Mouse (Mus musculus): ENCODE measurements around the gene Scn10a. TPM values are rescaled to one million over a fixed set of nuclear protein-coding genes. Genes with fewer than 3 reads are reported as not detected.

The Scn10a gene
- polyA plus RNA-seq, 1 experiment from 2014 or later = 0.80 TPM

- no peak for ATAC-seq (ENCODE audit: low FRiP score)
- Histone ChIP-seq H3K4me1 (no peaks in the 10 kb centered on the region), H3K27me3 (no peaks in the 10 kb centered on the region), H3K36me3 (no peaks in the 10 kb centered on the region), H3K4me2 (replicated peaks) (no peak overlapping the region), H3K9ac (no peak overlapping the region), H3K9me3 (replicated peaks) (no peaks in the 10 kb centered on the region), H3K27ac (no peak overlapping the region), H3K4me3 (no peak overlapping the region)
- 13% methylated on average over 6 of the region's 6 CpGs for WGBS
Measured at GRCm38 (mm10) chr9:119706700-119707099, 12.4 kb downstream of the Scn10a start.

- Histone ChIP-seq H3K4me3 (no peak overlapping the region), H3K9ac (no peak overlapping the region), H3K27ac (no peak overlapping the region), H3K9me3 (replicated peaks) (no peaks in the 10 kb centered on the region), H3K36me3 (no peaks in the 10 kb centered on the region), H3K27me3 (no peaks in the 10 kb centered on the region), H3K4me1 (no peaks in the 10 kb centered on the region), H3K4me2 (replicated peaks) (no peak overlapping the region)
- ATAC-seq (ENCODE audit: low FRiP score) = no peak
- WGBS = 81% methylated on average over 7 of the region's 7 CpGs
Measured at GRCm38 (mm10) chr9:119691505-119691904, 27.6 kb downstream of the Scn10a start.

GRCm38 (mm10) chr9:119691001-119691400 lies 28.1 kb downstream of the Scn10a start:
- Histone ChIP-seq H3K4me2 (replicated peaks) (no peak overlapping the region), H3K36me3 (no peaks in the 10 kb centered on the region), H3K9me3 (replicated peaks) (no peaks in the 10 kb centered on the region), H3K27me3 (no peaks in the 10 kb centered on the region), H3K4me3 (no peak overlapping the region), H3K4me1 (no peaks in the 10 kb centered on the region), H3K27ac (no peak overlapping the region), H3K9ac (no peak overlapping the region)
- no peak for ATAC-seq (ENCODE audit: low FRiP score)
- 77% methylated on average over 8 of the region's 8 CpGs for WGBS

DNA sequence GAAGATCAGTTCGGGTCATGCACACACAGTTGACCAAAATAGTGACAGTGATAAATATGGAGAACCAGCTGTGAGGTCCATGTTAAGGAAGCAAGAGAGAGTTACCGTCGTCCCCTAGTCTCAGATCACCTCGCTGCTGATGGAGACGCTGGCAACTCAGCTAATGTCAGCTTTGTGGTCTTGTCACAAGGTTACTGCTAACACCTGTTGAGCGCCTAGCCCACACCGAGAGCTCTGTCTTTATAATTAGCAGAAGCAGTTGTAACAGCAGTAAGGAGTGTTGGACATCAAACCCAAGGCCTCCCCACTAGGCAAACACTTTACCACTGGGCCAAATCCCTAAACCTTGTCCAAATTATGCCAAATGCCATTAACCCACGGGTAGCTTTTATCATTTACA lies 31.2 kb downstream of the Scn10a start:
- Histone ChIP-seq H3K36me3 (no peaks in the 10 kb centered on the region), H3K4me1 (no peaks in the 10 kb centered on the region), H3K9me3 (replicated peaks) (no peaks in the 10 kb centered on the region), H3K27ac (no peak overlapping the region), H3K4me3 (no peak overlapping the region), H3K4me2 (replicated peaks) (no peak overlapping the region), H3K27me3 (no peaks in the 10 kb centered on the region), H3K9ac (no peak overlapping the region)
- WGBS = 79% methylated on average over 8 of the region's 8 CpGs
- ATAC-seq (ENCODE audit: low FRiP score) = no peak

DNA sequence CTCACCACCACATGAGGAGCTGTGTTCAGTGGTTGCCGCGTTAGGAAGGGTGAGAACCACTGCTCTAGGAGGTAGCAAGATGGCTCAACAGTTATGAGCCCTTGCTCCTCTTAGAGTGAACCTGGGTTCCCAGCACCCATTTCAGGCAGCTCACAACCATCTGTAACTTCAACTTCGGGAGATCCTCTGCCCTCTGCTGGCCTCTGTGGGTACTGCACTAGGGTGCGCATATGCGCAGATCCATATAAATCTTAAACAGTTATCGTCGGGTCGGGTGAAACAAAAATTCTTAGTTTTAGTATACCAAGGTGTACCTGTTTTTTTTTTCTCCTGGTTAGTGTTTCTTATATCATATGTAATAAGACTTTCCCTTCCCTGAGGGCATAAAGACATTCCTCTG lies 32.9 kb downstream of the Scn10a start:
- Histone ChIP-seq H3K36me3 (no peaks in the 10 kb centered on the region), H3K9ac (no peak overlapping the region), H3K27me3 (no peaks in the 10 kb centered on the region), H3K4me3 (no peak overlapping the region), H3K4me2 (replicated peaks) (no peak overlapping the region), H3K9me3 (replicated peaks) (no peaks in the 10 kb centered on the region), H3K27ac (no peak overlapping the region), H3K4me1 (no peaks in the 10 kb centered on the region)
- 92% methylated on average over 8 of the region's 8 CpGs for WGBS
- ATAC-seq (ENCODE audit: low FRiP score) = no peak

- Histone ChIP-seq H3K9me3 (replicated peaks) (no peaks in the 10 kb centered on the region), H3K27me3 (no peaks in the 10 kb centered on the region), H3K4me1 (no peaks in the 10 kb centered on the region), H3K4me2 (replicated peaks) (no peak overlapping the region), H3K4me3 (no peak overlapping the region), H3K36me3 (no peaks in the 10 kb centered on the region), H3K9ac (no peak overlapping the region), H3K27ac (no peak overlapping the region)
- ATAC-seq (ENCODE audit: low FRiP score) = no peak
- 81% methylated on average over 3 of the region's 3 CpGs for WGBS
Measured at GRCm38 (mm10) chr9:119680896-119681295, 38.2 kb downstream of the Scn10a start.

- H3K9me3 ChIP-seq (replicated peaks) = no peaks in the 10 kb centered on the region
- WGBS = 70% methylated on average over 1 of the region's 1 CpGs
- H3K36me3 ChIP-seq = no peaks in the 10 kb centered on the region
- H3K4me3 ChIP-seq = no peak overlapping the region
- H3K9ac ChIP-seq = no peak overlapping the region
- no peak overlapping the region for H3K27ac ChIP-seq
- no peaks in the 10 kb centered on the region for H3K4me1 ChIP-seq
- ATAC-seq (ENCODE audit: low FRiP score) = no peak
- H3K4me2 ChIP-seq (replicated peaks) = no peak overlapping the region
- H3K27me3 ChIP-seq = no peaks in the 10 kb centered on the region
Measured at GRCm38 (mm10) chr9:119664109-119664508, 55.0 kb downstream of the Scn10a start.

DNA sequence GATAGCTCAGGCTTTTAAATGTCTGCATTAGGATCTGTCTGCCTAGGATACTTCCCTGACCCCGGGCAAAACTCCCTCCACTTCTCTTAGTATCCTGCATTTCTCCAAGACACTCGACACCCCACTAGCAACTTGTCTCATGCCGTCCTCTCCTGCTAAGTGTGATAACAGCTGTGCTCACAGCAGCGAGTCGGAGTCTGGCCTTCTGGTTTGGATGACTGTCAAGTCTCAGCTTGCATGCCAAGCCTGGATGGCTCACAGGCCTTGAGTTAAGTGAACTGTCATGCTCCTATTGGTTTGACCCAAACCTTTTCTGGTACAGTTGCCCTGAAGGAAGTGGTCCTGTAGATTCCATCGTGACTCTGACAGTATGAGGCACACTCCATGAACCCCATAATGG lies 63.0 kb downstream of the Scn10a start:
- 60% methylated on average over 6 of the region's 6 CpGs for WGBS
- Histone ChIP-seq H3K27me3 (no peaks in the 10 kb centered on the region), H3K4me3 (no peak overlapping the region), H3K27ac (no peak overlapping the region), H3K9me3 (replicated peaks) (no peaks in the 10 kb centered on the region), H3K9ac (no peak overlapping the region), H3K4me1 (no peaks in the 10 kb centered on the region), H3K36me3 (no peaks in the 10 kb centered on the region), H3K4me2 (replicated peaks) (no peak overlapping the region)
- ATAC-seq (ENCODE audit: low FRiP score) = no peak

DNA sequence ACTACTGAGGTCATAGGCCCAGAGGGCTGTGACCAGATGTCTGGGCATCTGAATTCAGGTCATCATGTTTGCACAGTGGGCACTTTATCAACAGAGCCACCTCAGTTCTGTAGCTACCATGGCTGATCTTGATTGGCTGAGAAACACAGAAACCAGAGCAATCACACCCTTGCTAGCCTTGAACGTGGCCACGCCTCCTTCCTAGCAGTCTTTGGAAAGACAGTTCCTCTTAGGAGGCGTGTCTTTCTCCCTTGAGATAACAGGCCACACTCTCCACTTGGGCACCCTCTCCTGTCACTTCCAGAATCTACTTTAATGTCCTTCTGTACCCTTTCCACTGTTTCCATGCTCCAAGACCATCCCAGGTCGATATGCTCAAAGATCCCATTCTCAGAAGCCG lies 65.4 kb downstream of the Scn10a start:
- Histone ChIP-seq H3K36me3 (no peaks in the 10 kb centered on the region), H3K9me3 (replicated peaks) (no peaks in the 10 kb centered on the region), H3K4me1 (no peaks in the 10 kb centered on the region), H3K4me3 (no peak overlapping the region), H3K27ac (no peak overlapping the region), H3K4me2 (replicated peaks) (no peak overlapping the region), H3K27me3 (no peaks in the 10 kb centered on the region), H3K9ac (no peak overlapping the region)
- ATAC-seq (ENCODE audit: low FRiP score) = no peak
- WGBS = 66% methylated on average over 5 of the region's 5 CpGs

DNA sequence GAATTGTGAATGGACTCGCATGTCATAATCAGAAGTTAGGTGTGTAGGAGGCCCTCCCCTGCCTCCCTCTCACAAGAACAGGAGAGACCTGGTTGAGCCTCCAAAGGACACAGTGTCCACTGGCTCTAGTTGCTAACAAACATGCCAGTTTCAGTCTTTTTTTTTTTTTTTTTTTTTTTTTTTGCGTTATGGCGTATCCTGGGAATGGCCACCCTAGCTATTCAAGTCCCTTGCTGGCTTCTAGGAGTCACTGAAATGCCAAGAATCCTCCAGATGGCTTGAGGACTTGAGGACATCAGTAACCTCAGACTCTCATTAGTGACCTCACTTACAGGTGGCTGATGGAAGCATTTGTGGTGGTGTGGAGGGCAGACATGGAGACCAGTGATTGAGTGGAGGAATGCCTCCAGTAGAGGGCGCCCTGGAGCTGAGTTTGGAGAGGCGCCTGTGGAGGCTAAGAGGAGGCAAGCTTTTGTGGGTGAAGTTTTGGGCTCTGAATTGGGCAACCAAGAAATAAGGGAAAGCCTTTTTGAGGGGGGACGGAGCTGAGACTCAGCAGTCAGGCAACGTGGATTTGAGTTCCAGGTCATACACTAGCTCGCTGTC lies 72.1 kb downstream of the Scn10a start:
- ATAC-seq (ENCODE audit: low FRiP score) = no peak
- H3K4me2 ChIP-seq (replicated peaks) = no peak overlapping the region
- no peaks in the 10 kb centered on the region for H3K36me3 ChIP-seq
- H3K4me1 ChIP-seq = no peaks in the 10 kb centered on the region
- WGBS = 65% methylated on average over 8 of the region's 8 CpGs
- H3K4me3 ChIP-seq = no peak overlapping the region
- no peaks in the 10 kb centered on the region for H3K27me3 ChIP-seq
- no peak overlapping the region for H3K27ac ChIP-seq
- no peaks in the 10 kb centered on the region for H3K9me3 ChIP-seq (replicated peaks)
- H3K9ac ChIP-seq = no peak overlapping the region

- Histone ChIP-seq H3K9me3 (replicated peaks) (no peaks in the 10 kb centered on the region), H3K4me1 (no peaks in the 10 kb centered on the region), H3K27me3 (no peaks in the 10 kb centered on the region), H3K27ac (no peak overlapping the region), H3K4me2 (replicated peaks) (no peak overlapping the region), H3K9ac (no peak overlapping the region), H3K36me3 (no peaks in the 10 kb centered on the region), H3K4me3 (no peak overlapping the region)
- no peak for ATAC-seq (ENCODE audit: low FRiP score)
- 91% methylated on average over 6 of the region's 6 CpGs for WGBS
Measured at GRCm38 (mm10) chr9:119641985-119642384, 77.1 kb downstream of the Scn10a start.

GRCm38 (mm10) chr9:119634216-119634843 lies 84.8 kb downstream of the Scn10a start:
- 65% methylated on average over 11 of the region's 11 CpGs for WGBS
- no peaks in the 10 kb centered on the region for H3K9me3 ChIP-seq (replicated peaks)

GRCm38 (mm10) chr9:119633475-119633874 lies 85.6 kb downstream of the Scn10a start:
- Histone ChIP-seq H3K9me3 (replicated peaks) (no peaks in the 10 kb centered on the region), H3K27me3 (peaks cover 12% of the 10 kb centered on the region), H3K9ac (no peak overlapping the region), H3K4me2 (replicated peaks) (no peak overlapping the region), H3K36me3 (no peaks in the 10 kb centered on the region), H3K27ac (no peak overlapping the region), H3K4me1 (peaks cover 21% of the 10 kb centered on the region), H3K4me3 (no peak overlapping the region)
- ATAC-seq (ENCODE audit: low FRiP score) = no peak
- WGBS = 84% methylated on average over 5 of the region's 5 CpGs

More at GRCm38 (mm10) chr9:119634216-119634843, 84.8 kb downstream of the Scn10a start:
- Histone ChIP-seq H3K9ac (no peak overlapping the region), H3K27ac (no peak overlapping the region), H3K36me3 (no peaks in the 10 kb centered on the region), H3K4me2 (replicated peaks) (no peak overlapping the region), H3K27me3 (peaks cover 12% of the 10 kb centered on the region), H3K4me1 (peaks cover 17% of the 10 kb centered on the region), H3K4me3 (no peak overlapping the region)
- no peak for ATAC-seq (ENCODE audit: low FRiP score)
